Mouse (Mus musculus): Measurements from ENCODE around the gene Spaca4.

- TF ChIP-seq POLR2A (IDR thresholded peaks at IDR 0.05; ENCODE audit: insufficient read length, low read depth) = no peak
- TF ChIP-seq USF1 (IDR thresholded peaks at IDR 0.05; ENCODE audit: low read depth) = no peak
- TF ChIP-seq MAX (IDR thresholded peaks at IDR 0.05; ENCODE audit: low read depth) = no peak
Measured at GRCm38 (mm10) chr7:45719180-45719579, 6.4 kb downstream of the Spaca4 start.

All from myocyte (in vitro differentiated cells).